Mouse (Mus musculus): ENCODE results near the gene Gm29666.
A peak's percentile ranks its signal among the peaks of the same experiment; 100 is the strongest.
"Not testable (repeated sequence)": the region's sequence is repeated elsewhere in the genome, so short reads cannot be mapped to it uniquely, and the experiment has no call there.

Gene Gm29666

DNA sequence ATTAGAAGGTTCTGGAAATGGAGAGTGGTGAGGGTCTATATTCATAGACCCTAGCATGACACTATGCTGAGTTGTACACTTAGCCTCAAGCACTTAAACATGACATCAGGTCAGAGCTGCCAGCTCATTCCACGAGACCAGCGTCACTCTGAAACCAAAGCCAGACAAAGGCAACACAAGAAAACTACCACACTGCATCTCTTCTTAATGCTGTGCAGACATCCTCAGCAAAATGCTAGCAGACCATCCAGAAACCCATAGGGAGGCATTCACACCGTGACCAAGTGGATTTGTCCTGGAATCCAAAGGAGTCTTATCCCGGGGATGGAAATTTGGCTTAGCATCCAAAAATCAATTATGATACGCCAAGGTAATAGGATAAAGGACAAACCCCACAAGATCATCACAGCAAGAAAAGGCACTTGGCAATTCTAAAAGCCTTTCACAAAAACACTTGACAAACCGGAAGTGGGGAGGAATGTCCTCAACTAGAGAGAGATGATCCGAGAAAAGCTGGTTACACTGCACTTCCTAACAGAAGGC lies 15.9 kb downstream of the Gm29666 start:
- DNase-seq (ENCODE audit: low spot score) = no peak

- DNase-seq (ENCODE audit: low spot score) = no peak
These were observed 21.8 kb downstream of the Gm29666 start for GRCm38 (mm10) chr15:84898077-84898476.

GRCm38 (mm10) chr15:84896664-84897063 lies 23.2 kb downstream of the Gm29666 start:
- DNase-seq (ENCODE audit: low spot score) = no peak

DNA sequence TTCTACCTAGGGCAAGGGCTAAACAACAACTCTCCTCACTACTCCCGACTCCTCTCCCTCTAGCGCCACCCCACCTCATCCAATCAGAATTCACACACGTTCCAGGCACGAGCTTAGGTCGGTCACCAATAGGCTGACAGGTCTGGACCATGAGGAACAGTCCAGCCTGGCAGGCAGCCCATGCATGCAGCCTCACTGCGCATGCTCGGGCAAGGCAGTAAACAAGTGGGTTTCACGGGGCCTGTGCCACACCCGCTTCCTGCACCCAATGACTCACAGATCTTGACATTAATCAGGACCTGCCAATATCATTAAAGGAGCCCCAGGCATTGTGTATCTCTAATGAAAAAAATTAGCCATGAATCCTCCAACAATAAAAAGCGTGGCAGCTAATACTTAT lies 23.6 kb downstream of the Gm29666 start:
- not testable (repeated sequence) for DNase-seq (ENCODE audit: low spot score)

GRCm38 (mm10) chr15:84891658-84892057 lies 28.2 kb downstream of the Gm29666 start:
- peak; percentile 73 for DNase-seq (ENCODE audit: low spot score)

- no peak for DNase-seq (ENCODE audit: low spot score)
These were observed 28.6 kb downstream of the Gm29666 start for GRCm38 (mm10) chr15:84891246-84891645.

- DNase-seq (ENCODE audit: low spot score) = no peak
These were observed 31.8 kb downstream of the Gm29666 start for GRCm38 (mm10) chr15:84888066-84888465.

GRCm38 (mm10) chr15:84877029-84877815 lies 42.6 kb downstream of the Gm29666 start:
- DNase-seq (ENCODE audit: low spot score) = no peak

DNA sequence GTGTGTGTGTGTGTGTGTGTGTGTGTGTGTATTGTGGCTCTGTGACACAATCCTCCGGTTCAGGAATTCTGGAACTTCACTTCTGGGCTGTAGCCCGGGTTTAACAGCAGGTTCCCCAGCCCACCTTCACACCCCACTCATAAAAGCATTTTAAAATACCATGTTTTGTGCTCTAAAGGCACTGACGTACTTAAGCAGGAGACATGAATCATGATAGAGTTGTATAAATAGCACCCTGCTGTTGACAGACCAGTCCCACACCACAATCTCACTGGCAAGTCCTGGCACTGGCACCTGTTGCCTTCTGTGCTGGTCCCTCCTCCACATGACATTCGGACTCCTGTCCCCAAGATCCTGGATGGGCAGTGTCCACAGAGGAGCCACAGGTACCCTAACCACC lies 46.0 kb downstream of the Gm29666 start:
- DNase-seq (ENCODE audit: low spot score) = no peak

DNA sequence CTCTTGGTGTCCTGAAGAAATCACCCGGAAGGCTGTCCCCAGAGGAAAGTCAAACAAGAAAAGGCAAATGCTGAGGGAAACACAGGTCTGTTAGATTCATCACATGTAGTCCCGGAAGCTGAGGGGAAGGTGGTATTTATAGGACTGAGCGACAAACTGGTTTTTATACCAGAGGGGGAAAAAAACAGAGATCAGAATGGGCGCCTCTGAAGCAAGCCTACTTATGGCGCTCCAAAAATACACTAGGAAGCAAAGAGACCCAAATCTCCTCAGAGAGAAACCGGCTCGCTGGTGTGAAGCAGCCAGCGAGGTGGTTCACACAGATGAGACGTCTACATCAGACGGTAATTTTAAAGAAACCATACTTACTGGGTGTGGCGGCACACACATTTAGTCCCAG lies 46.8 kb downstream of the Gm29666 start:
- DNase-seq (ENCODE audit: low spot score) = no peak

- DNase-seq (ENCODE audit: low spot score) = no peak
These were observed 48.0 kb downstream of the Gm29666 start for GRCm38 (mm10) chr15:84871802-84872201.

DNA sequence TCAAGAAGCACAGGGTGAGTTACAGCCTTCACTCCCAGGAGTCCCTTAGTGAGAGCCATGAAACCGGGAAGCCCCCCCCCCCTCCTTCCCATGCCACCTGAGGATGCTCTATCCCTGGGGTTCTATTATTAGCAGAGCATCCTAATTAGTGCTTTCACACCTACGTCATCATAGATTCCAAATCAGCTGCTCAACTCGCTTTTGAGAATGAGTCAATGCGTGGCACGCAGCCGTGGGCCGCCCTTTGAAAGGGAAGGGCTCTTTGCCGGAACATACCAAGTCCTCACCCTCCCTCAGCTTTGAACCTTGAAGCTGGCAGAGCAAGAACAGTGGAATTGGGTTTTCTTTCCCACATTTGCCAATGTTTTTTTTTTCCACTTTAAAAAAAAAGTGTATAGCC lies 57.9 kb downstream of the Gm29666 start:
- no peak for DNase-seq (ENCODE audit: low spot score)

Measured in testis, postnatal 10 days (tissue).